Mouse (Mus musculus) Patski (cell line): ENCODE measurements at regions not wholly inside any gene's neighbourhood (a gene's known extent, or its start where the extent isn't known, plus 50 kb on each side); places are given as distances from the start of the nearest gene placed in this dataset.

ENCODE experiments used
- ATAC-seq: fragments of 100-300 bp; one replicate; pipeline ENCODE4 v1.8.0; 2021
- CTCF ChIA-PET: fragments of 350-600 bp; sonication (Branson Sonifier 250); formaldehyde crosslinking; loops from one replicate; lab custom pipeline; 2022; ENCODE audit warnings: inconsistent platforms; lab: Charles Lee
- POLR2A ChIA-PET: fragments of 350-600 bp; sonication (Branson Sonifier 250); formaldehyde crosslinking; loops from one replicate; lab custom pipeline; 2022; ENCODE audit warnings: antibody characterized with exemption, inconsistent platforms; lab: Charles Lee
- DNase-seq: peaks from one replicate; pipeline ENCODE4 v3.0.0-alpha.2; 2011; ENCODE audit warnings: low read depth, low spot score
- H3K27me3 ChIP-seq: fragments of 371-371 bp; one replicate; pipeline ENCODE4 v1.5.1; 2021
- CTCF ChIP-seq: fragments of 100-300 bp; IDR thresholded peaks from one replicate; pipeline ENCODE4 v1.5.1; 2021
- in situ Hi-C: fragments of 300-500 bp; cut with MboI; formaldehyde crosslinking; loops from 3 replicates; pipeline ENCODE4 v1.11.1; 2018; ENCODE audit warnings: low pct_unique_long_range_greater_than_20kb, mixed read lengths

DNA sequence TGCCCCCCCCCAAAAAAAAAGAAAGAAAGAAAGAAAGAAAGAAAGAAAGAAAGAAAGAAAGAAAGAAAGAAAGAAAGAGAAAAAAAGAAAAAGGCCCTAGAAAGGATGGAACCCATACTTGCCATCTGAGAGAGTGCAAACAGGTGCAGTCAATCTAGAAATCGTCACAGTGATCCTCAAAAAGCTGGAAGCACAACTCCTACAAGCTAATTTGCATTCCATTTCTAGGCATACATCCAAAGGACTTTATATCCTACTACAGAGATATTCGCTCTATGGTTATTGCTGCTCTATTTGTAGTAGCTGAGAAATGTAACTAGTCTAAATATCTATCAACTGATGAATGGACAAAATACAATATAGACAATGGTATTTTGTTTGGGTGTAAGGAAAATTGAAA is 410.2 kb upstream of the Ctnnd2 start:
- DNase-seq, result no peak
- no peak for ATAC-seq
- CTCF ChIA-PET, result no interaction called here
- TF ChIP-seq CTCF, result no peak
- in situ Hi-C loops, result no loop called here
- H3K27me3 ChIP-seq, result no peaks in the 10 kb centered on the region
- POLR2A ChIA-PET, result no interaction called here

DNA sequence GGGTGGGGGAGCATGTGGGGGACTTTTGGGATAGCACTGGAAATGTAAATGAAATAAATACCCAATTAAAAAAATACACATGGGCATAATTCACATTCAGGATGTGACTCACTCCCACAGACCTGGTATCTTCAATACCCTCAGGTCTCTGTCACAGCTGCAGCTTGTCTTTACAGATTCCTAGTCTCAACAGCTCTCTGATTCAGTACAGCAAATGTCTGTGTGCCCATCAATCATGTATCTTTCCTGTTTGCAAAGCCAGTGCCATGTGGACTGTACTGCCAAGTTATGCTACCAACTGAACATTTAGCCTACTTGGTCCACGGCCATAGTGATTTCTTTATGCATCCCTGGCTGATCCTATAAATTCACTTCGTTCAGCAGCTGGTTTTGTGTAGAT is 396.0 kb upstream of the Ctnnd2 start:
- POLR2A ChIA-PET, result no interaction called here
- in situ Hi-C loops, result no loop called here
- no peak for TF ChIP-seq CTCF
- DNase-seq (no peak), ATAC-seq (no peak)
- no peaks in the 10 kb centered on the region for H3K27me3 ChIP-seq
- CTCF ChIA-PET, result interaction anchor here (0.6 to 1.4 kb wide), 3 partner anchors 8 to 16 kb away, joined by 3 read pairs; no protein-coding TSS in a partner anchor

DNA sequence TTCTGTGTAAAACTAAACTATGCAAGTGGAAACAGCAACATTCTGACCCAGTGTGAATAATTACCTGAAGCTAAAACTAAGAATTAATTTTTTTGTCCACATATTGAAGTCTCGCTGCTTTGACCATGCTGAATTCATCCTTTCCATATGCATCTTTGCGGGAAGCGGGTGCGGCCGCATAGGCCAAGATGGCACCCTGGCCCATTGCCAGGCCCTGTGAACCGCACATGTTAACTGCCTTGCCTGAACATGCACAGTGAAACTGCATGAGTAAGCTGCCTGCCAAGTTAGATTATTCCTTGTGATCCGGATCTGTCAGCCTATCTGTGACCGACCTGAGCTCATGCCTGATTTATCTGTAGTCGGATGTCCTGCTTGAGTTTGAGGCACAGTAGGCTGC is 373.8 kb upstream of the Ctnnd2 start:
- no peaks in the 10 kb centered on the region for H3K27me3 ChIP-seq
- ChIA-PET POLR2A (no interaction called here), CTCF (no interaction called here)
- no peak for DNase-seq
- TF ChIP-seq CTCF, result no peak
- ATAC-seq, result no peak
- in situ Hi-C loops, result no loop called here

DNA sequence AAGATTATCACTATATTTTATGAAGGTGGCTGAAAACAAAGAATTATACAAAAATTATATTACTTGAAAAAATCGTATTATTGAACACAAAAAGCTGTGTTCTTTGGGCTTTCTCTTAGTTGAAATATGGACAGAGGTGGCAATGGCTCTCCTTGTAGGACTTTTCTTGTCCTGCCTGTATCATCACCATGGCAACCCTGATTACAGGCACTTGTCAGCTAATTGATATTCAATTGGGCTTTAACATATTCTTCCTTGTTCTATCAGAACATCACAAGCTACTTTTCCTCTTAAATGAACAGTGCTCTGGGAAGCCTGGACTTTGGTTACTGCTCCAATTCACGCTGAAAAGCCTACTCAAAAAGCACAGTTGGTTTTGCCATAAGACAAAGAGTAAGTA is 349.1 kb upstream of the Ctnnd2 start:
- no peak for TF ChIP-seq CTCF
- POLR2A ChIA-PET, result no interaction called here
- no peak for DNase-seq

DNA sequence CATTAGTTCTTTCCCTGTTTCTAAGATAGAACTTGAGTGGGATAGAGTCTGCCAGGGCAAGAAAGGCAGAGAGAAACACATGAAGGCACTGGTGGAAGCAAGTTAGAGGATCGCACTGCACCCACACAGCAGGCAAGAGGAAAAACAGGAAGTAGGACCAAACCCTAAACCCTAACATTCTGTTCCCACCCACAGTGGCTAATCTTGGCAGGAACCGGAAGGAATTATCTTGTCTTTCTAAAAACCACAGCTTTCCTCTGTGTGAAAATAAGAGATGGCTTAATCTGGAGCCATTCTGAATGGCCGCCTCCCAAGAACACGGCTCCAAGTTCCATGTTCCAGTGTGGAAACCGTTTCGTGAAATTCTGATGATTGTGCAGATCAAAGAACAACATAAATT is 348.2 kb upstream of the Ctnnd2 start:
- no peaks in the 10 kb centered on the region for H3K27me3 ChIP-seq
- no peak for TF ChIP-seq CTCF
- POLR2A ChIA-PET, result no interaction called here
- no peak for DNase-seq
- CTCF ChIA-PET, result no interaction called here
- in situ Hi-C loops, result no loop called here
- no peak for ATAC-seq

More for the DNA sequence above, 349.1 kb upstream of the Ctnnd2 start:
- ATAC-seq, result no peak
- in situ Hi-C loops, result no loop called here
- CTCF ChIA-PET, result interaction anchor here (1.0 kb wide), 1 partner anchor 11 kb away, joined by 3 read pairs; no protein-coding TSS in a partner anchor
- H3K27me3 ChIP-seq, result no peaks in the 10 kb centered on the region

DNA sequence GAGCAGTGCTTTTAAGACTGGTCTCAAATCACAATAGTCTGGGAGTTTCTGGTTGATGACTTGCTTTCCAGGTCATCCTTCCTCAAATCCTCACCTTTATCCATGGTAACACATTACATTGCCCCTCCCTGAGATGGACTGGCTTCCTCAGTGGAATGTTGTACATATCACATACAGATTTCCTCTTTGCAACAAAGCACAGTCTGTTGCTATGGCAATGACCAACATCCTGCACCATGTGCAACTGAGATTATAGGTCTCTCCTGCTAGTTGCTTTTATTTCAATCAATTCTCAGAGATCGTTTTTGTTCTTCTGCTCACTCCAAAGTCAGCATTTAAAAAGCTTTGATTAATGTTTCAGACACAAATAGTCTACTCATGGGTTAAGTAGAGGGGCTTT is 344.3 kb upstream of the Ctnnd2 start:
- no peak for TF ChIP-seq CTCF
- no peak for ATAC-seq
- H3K27me3 ChIP-seq, result no peaks in the 10 kb centered on the region
- ChIA-PET CTCF (no interaction called here), POLR2A (no interaction called here)
- DNase-seq, result no peak
- in situ Hi-C loops, result no loop called here

DNA sequence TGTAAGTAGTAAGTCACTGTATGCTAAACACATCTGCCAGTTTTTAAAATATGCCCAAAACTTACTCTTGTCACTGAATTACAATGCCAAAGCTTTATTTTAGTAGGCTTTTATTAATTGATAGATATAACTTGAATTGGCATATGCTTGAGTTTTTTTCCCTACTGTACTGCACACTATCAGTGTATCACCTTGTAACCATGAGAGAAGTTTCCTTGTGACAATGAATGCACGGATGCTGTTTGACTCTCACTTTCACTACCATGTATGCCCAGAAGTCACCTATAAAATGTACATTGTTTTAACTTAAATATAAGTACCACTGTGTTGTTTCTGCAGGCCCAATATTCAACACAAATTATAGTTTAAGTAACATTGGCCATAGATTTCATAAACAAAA is 343.8 kb upstream of the Ctnnd2 start:
- in situ Hi-C loops, result no loop called here
- ATAC-seq (no peak), DNase-seq (no peak)
- TF ChIP-seq CTCF, result no peak
- H3K27me3 ChIP-seq, result no peaks in the 10 kb centered on the region
- ChIA-PET CTCF (no interaction called here), POLR2A (no interaction called here)
